Mouse (Mus musculus) heart, adult 2 months (tissue): Measurements from ENCODE around the gene Btf3.

ENCODE experiments used
- CTCF ChIP-seq: fragments of 200-600 bp; IDR thresholded peaks from 2 replicates; pipeline ENCODE4 v1.8.1; 2022; ENCODE audit warnings: antibody characterized with exemption, mild to moderate bottlenecking, moderate library complexity
- EP300 ChIP-seq: fragments of 200-500 bp; IDR thresholded peaks from 2 replicates; pipeline ENCODE4 v1.6.1; 2011; ENCODE audit warnings: low read depth, low read length, control low read depth; ENCODE audit not compliant: insufficient read depth
- POLR2A ChIP-seq: fragments of 200-500 bp; IDR thresholded peaks from 2 replicates; pipeline ENCODE4 v1.6.1; 2011; ENCODE audit warnings: mild to moderate bottlenecking, low read depth, low read length, control low read depth; ENCODE audit not compliant: insufficient read depth

- TF ChIP-seq CTCF (no peak), POLR2A (no peak), EP300 (no peak)
Measured at GRCm38 (mm10) chr13:98356176-98356972, 39.6 kb upstream of the Btf3 start.
